Mouse (Mus musculus) spleen, postnatal 0 days (tissue): ENCODE measurements around the gene Chic2. TPM values are rescaled to one million over a fixed set of nuclear protein-coding genes. Genes with fewer than 3 reads are reported as not detected.

Experiments
- polyA plus RNA-seq: library from polyadenylated mRNA; unstranded; fragments of >200 nt; fragmentation: Nextera tagmentation; extraction: Ambion mirVana; gene quantifications from 2 replicates; pipeline ENCODE4 v1.2.1, GENCODE M21; 2015

Chic2 gene
- polyA plus RNA-seq: 35.1 and 39.6 TPM in 2 replicates

DNA sequence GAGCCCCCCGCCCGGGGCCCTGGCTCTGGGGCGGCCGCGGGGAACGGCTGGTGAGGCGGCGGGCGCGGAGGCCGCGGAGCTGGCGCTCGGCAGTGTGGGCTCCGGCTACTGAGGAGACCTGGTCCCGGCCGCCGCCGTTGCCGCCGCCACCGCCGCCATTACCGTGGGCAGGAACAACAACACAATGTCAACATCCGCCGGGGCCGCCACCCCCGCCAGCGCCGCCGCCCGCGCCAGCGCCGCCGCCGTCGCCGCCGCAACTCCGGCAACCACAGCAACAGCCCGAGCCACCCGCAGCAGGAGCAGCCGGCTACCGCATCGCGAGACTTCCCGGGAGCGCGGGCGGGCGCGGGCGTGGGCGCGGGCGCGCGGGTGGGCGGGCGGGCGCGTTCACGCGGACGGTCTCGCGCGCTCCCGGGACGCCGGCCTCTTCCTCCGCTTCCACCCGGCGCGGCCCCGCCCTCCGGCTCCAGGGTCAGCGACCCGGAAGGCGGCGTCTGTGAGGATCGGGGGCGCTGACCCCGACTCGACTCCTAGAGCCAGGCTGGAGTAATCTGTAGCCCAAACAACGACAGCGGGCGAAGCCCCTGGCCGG is at the start of gene Chic2:
Gene Chic2, minus strand, starts transcription at position 465 of the 595 bp plus-strand sequence.

GRCm38 (mm10) chr5:75075383-75075941 is 30.9 kb upstream of the Chic2 start, which contains the start of gene Gsx2:
TSS of gene Gsx2 (plus strand) at chr5:75075601.

Other genes with a start within 250 kb of the Chic2 start
- gene Gsx2, start 30.8 kb upstream of the Chic2 start, polyA plus RNA-seq: not detected in 2 replicates
- gene Pdgfra, start 107.5 kb upstream of the Chic2 start, polyA plus RNA-seq: 7.1 and 9.1 TPM in 2 replicates